Mouse (Mus musculus) CD4-positive, CD25-positive, alpha-beta regulatory T cell, adult 4 months (primary cell): ENCODE data around the gene Smap1. TPM values are rescaled to one million over a fixed set of nuclear protein-coding genes. Genes with fewer than 3 reads are reported as not detected.
"Not testable (repeated sequence)": the region's sequence is repeated elsewhere in the genome, so short reads cannot be mapped to it uniquely, and the experiment has no call there.

ENCODE experiments used
- ATAC-seq: one replicate; pipeline ENCODE4 v1.8.0; 2017
- polyA plus RNA-seq, 2 experiments: library from polyadenylated mRNA; unstranded; fragments of 100-300 nt; shearing (Covaris generic); gene quantifications; one replicate each; pipeline ENCODE4 v1.2.1; 2017

Gene Smap1
- 10 to 100 TPM; 43.7 to 49.4 TPM for polyA plus RNA-seq

DNA sequence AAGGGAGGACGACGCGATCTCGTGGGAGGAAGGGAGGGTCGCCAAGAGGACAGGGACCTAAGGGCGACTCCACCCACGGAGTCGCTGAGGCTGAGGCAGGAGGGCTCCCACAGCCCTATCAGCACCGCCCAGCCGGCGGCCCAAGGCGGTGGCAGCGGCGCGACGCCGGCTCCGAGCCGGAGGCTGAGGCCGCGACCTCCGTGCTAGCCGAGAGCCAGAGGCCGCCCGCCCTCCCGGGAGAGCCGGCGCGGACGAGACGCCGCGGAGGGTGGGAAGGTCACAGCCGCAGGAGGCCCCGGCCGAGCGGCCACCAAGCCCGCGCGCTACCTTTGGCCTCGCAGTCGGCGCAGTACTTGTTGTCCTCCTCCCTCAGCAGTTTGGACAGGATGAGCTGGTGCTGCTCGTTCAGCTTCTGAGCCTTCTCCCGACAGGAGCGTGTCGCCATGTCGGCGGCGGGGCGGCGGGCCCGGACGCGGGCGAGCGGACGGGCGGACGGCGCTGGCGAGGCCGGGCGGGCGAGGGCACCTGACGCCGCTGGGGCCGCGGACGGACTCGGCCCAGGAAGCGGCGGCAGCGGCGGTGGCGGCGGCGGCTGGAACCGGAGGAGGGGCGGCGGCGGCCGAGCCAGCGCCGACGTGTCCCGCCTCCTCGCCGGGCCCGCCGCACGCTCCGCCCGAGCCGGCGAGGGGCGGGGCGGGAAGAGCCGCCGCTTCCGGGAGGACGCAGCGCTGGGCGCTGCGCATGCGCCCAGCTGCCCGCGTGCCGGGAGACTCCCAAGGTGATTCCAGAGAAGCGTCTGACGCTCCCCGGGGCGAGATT, at the start of gene Smap1:
Gene Smap1 (minus strand): TSS at position 607 of the 819 bp plus-strand sequence.
- peak; percentile 73 for ATAC-seq

DNA sequence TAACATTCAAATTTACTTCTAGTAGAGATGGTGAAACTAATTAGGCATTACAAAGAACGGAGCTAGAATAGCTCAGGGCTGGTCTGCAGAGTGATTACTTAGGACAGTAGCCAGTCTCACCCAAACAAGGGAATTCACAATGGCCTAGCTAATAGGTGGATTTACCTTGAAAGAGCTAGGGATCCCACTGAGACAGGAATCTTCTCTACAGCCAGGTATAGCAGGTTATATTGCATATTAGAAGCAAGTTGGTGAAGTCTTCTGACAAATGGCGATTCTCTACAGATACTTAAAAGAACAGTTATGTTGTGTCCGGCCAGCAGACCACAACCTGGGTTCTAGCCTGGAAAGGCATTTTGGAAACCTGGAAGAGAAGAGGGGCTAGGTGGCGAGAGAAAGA, 49.0 kb upstream of the Smap1 start:
- not testable (repeated sequence) for ATAC-seq

DNA sequence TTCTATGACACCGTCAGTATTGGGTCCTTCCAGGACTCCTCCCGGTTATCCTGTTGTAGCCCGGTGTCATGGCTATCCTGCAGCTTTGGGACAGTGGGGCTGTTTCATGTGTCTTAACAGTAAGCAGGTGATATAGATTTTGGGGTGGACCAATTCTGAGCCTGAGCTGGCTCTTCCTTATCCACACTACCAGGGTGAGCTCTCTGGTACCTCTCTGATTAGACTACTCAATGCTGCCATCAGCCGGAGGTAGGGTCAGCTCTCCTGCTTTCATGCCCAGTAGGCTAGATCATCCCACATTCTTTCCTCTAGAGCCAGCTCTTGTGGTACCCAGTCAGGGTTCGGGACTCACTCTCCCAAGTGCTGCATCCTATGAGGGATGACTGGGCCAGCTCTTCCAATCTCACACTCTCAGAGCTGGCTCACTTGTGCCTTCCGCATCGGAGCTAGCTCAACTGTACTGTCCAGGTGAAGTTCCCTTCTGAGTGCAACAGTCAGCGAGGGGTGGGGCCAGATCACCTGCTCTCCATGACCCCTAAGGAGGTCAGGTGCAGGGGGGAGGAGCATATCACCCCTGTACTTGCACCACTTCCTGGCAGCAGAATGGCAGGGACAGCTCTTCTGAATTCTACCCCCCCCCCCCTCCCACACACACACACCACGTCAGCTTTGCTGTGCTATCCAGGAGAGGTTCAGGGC, 46.1 kb upstream of the Smap1 start:
- no peak for ATAC-seq

DNA sequence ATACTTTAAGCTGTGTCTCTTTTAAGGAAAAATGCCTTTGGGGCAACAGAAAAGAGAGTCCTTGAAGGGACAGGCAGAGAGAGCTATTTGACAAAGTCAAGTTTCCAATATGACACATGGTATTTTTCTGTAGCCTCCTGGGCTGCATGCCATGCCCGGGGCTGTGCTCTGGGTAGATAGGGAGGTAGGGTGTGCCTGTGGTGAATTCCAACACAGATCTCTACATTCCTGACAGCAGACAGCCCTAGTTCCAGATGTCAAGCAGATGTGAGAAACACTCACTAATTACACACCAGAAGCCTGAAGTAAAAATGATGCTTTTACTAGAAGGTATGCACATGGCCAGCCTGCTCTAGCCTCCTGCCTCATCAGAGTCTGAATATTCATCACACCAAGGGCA, 44.1 kb upstream of the Smap1 start:
- no peak for ATAC-seq

DNA sequence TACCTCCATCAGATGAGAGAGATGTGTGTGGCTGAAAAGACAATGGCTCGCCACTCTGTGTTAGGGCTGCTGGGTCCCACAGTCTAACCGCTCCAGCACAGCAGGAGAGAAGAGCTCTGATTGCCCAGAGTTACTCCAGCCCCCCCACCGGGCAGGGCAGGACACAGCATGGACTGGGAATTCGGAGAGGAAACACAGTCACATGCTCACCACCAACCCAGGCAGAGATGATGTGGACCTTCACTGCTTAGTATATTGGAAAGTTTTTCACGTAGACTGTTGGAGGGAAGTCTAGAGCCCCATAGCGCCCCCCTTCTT, 37.3 kb upstream of the Smap1 start:
- ATAC-seq: no peak

DNA sequence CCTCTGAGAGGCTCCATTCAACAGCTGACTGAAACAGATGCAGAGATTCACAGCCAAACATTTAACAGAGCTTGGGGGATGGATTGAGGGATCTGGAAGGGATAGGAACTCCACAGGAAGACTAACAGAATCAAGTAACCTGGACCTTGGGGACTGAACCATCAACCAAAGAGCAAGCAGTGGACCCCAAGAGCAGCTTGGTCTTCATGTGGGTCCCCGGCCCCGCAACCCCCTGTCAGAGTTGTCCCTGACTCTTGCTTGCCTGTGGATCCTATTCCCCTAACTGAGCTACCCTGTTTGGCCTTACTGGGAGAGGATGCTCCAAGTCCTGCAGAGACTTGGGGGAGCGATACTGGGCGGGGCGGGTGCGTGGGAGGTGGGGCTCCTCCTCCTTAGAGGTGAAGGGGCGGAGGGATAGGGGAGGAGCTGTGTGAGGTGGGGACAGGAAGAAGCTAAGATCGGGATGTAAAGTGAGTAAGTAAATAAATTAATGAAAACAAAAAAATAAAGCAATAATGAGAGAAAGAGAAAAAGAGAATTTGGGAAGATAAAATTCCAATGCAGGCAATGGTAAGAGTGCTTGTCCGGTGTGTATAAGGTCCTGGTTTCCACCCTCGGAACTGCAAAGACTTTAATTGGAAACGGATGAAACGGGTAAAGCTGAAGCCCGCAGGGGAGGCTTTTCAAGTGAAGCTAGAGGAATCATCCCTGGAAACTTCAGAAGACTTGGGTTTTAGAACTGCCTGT, 36.7 kb upstream of the Smap1 start:
- ATAC-seq: peak; percentile 85

DNA sequence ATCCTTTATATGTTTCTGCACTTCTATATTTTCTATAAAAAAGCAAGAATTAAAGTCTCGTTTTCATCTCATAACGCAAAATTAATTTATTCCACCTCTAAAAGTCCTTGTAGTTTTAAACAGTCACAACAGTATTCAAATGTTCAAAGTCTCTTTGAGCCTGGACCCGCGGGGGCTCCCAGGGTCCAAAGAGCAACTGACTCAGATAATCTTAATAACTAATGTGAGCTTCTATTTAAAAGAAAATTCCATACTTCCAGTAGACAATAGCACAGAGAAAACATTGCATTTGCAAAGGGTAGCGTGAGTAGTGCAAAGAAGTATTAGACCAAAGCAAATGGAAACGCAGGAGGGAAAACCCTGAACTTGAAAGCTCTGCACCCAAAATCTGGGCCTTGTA, 36.0 kb upstream of the Smap1 start:
- no peak for ATAC-seq

DNA sequence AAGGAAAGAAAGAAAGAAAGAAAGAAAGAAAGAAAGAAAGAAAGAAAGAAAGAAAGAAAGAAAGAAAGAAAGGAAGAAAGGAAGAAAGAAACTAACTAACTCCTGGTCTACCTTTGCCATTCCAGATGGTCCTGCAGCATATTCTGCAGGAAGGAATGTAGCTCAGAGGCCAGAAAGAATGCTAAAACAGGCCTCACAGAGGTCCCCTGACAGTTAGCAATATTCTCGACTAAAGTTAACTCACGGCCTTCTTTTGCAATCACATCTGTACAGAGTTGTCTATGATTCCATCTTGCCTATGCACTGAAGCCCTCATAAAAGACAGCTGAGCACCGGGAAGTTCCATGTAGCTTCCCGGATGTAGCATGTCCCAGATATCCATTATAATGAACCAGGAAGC, 33.4 kb upstream of the Smap1 start:
- no peak for ATAC-seq

DNA sequence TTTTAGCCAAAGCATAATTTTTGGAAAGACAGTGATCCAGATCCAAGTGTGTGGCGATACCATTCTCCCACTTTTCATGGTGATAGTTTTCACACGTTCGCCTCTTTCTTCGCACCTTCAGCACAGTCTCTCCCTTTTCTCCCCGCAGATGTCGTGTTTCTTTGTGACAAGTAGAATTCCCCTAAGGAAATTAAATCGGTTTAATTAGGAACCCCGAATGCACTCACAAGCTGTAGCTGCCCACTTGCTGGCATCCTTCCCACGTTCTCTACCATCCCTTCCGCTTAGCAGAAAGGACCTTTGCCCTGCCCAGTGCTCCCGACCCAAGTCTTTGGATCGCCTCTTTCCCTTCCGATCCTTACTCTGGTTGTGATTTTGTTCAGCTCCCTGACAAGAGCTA, 31.8 kb upstream of the Smap1 start:
- ATAC-seq: no peak

DNA sequence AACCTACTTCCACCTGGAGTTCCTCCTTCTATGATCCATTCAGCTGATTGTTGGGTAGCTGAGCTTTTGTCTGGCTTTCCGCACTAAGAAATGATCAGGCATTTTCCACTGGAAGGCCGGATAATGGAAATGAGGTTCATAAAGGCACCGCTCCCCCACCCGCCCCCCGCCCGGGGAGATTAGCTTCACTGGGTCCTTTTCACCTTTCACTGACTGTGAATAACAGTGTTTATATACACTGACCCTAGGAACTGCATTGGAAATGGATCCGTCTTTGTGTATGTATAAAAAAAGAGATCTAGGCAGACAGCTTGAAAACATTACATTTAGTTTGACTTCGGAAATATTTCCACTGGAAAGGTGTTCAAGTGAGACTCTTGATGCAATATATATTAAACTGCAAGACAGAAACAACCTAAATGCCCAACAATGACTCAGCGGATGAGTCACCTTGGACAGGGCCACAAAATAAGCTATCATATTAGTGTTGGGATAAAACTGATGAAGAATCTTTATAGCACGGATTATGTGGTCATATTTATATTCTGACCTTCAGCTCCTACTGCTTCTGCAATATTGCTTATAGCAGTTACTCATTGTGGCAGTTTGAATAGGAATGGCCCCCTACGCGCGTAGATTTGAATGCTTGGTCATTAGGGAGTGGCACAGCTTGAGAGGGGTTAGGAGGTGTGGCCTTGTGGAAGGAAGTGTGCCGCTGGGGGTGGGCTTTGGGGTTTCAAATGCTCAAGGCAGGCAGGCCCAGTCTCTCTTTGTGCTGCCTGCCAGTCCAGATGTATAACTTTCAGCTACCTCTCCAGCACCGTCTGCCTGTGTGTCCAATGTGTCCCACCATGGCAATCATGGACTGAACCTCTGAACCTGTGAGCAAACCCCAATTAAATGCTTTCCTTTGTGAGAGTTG, 26.9 kb upstream of the Smap1 start:
- no peak for ATAC-seq

DNA sequence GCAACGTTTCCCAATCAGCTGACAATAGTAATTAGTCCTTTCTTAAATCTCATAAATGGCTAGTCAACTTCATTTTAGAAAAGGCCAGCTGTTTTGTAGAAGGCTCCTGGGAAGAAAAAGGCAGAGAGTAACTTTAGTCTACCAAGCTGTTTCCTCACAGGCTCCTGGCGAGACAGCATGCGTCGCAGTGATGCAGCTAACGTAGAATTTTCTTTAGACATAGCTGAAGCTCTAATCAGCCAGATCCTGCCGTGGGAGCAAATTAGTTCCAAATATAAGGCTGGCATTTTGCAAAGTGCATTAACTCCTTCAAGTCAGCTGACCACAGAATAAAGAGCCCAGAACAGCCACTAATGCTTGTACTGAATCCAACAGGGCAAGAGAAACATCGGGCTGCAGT, 26.2 kb upstream of the Smap1 start:
- no peak for ATAC-seq

DNA sequence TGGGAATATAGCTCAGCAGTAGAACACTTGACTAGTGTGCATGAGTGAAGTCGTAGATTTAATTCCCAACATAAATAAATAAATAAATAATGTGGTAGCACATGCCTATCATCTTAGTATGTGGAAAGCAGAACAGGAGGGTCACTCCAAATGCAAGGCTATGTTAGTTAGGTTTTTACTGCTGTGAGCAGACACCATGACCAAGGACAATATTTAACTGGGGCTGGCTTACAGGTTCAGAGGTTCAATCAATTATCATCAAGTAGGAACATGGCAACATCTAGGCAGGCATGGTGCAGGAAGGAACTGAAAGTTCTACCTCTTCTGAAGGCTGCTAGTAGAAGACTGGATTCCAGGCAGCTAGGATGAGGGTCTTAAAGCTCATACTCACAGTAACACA, 22.0 kb upstream of the Smap1 start:
- no peak for ATAC-seq

DNA sequence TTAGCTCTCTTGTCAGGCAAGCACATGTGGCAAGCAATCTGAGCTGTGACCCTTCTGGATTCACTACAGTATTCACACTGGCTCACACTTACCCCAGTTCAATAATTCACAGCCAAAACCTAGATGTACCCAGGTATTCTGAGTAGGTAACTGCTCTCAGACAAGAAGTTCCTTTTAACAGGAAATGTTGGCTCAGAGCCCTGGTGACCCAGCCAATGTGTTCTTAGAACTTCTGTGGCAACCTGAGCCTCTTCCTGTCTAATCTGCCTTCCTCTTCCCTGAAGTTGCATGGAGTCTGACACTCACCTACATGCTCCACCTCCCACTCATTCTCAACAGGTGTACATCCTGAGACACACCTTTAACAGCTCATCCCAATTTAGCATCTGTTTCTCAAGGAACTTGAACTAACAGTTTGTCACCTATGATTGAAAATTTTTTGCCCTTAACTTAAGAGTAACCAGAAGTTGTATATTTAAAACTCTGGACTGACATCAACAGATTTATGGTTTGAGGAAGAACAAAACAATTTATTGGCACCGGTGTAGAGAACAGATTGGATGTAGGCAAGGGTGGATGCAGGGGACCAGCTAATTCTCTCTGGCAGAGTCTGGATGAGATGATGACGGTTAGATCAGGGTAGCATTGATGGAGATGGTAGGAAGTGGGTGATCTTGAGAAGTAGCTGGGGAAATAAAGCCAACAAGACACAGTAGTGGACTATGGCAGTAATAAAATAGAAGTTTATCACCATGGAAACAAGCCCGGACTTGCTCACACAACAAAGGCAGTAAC, 21.2 kb upstream of the Smap1 start:
- no peak for ATAC-seq

DNA sequence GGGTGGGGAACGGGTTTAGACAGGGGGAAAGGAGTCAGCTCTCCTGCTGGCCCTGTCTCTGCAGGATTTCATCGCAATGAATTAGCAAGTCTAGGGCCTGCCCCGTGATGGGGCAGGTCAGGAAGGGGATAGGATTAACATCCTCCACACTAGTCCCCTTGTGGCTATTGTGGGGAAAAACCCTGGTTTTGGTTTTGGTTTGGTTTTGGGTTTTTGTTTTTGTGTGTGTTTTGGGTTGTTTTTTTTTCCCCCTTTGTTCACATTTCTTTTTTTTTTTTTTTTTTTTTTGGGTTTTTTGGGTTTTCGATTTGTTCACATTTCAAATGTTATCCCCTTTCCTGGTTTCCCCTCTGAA, 13.3 kb upstream of the Smap1 start:
- ATAC-seq: peak; percentile 64

DNA sequence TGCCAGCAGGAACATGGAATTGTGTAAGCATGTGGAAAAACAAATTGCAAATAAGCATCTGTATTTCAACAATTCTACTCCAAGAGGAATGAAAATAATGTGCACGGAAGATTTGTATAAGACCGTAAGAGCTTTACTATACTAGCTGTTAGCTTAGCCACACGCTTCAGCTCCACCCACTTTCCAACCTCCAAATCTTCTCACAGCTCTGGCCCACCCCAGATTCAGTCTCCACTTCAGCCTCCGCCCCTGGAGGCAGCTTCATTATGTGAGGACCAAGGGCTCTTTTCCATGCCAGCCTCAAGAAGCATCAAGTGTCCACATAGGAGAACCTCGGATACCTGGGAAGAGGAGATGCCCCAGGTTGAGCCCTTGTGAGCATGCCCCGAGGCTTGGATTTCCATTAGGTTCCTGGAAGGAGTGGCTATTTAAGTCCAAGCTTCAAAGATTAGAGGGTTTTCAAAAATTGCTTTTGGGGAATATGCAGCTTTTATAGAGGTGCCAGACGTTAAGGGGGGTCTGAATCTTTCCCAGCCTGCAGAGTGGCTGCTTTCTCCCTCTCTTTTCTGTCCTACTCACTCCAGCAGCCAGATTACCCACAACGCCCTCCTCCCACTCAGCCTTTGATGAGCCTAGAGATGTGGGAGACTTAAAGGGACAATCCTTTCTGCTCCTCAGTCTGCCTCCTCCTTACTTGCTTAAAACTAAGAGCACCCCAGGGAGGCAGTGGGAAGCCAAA, 12.7 kb upstream of the Smap1 start:
- ATAC-seq: no peak

DNA sequence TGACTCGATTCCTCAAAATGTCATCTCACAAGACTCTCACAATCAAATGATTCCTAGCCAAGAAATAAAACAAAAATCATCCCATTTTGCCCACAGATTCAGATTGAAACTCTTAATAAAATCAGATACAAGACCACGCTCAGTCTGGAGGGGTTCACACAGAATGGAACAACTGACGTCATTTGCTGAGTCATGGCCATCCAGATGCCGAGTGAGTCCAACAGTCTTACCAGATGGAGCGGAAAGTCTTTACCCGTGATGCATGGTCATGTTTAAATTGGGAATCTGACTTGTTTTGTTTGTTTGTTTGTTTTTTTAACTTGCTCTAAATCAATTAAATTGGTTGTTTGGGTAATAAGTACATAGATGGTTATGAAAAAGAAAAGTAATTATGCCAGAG, 7.3 kb upstream of the Smap1 start:
- no peak for ATAC-seq

DNA sequence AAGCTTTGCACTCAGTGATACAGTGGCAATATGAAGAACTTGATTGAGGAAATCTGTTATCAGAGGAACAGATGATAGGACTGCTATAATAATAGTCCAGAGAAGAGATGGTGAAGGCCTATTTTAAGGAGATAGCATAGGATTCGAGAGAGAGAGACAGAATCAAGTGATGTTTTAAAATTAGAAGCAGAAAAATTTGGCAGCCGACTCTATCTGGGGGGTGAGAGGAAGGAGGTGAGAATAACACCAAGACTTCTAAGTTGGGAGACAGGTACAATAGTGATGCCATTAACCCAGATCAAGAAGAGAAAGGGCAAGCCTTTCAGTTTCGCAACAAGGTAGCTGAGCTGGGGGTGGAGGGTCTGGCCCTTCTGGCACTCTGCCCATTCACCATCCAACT, 6.3 kb upstream of the Smap1 start:
- ATAC-seq: no peak

DNA sequence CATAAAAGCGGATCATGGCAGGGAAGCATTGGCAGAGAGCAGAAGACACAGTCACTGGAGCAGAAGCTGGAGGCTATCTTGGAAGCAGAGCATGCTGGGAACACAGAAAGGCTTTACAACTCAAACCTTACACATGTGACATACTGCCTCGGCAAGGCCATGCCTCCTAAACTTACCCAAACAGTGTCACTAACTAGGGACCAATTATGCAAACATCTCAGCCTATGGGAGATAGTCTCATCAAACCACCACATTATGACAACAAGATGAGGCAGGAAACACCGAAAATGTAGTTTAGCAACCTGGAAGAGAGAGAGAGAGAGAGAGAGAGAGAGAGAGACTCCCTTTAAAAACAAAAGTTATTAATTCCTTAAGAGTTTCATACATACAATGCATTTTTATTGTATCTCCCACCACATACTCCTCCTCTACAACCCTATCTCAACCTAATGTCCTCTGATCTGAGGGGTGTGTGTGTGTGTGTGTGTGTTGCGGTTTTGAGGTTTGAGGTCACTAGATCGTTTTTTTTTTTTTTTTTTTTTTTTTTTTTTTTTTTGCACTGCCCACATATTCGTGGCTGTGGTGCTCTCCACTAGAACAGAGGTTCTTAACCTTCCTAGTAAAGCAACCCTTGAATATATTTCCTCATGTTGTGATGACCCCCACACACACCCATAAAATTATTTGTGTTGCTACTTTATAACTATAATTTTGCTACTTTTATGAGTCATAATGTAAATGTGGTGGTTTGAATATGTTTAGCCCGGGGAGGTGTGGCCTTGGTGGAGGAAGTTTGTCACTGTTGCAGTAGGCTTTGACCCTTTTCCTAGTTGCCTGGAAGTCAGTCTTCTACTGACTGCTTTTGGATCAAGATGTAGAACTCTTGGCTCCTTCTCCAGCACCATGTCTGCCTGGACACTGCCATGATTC, 1.9 kb upstream of the Smap1 start:
- ATAC-seq: peak; percentile 32

DNA sequence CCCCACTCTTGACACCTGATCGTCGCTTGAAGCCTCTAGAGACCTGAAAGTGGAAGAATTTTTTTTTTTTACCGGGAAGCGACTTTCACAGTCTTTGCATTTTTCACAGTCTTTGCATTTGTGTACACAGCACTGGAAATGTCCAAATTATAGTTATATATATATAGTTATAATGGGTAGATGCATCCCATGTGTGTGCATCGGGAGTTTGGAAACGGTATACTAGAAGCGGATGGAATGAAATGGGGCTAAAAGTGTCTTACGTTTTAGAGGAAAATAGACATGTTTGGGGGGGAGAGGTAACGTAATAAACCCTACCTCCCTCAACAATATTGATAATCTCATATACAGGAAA, 390 bp upstream of the Smap1 start:
- no peak for ATAC-seq

DNA sequence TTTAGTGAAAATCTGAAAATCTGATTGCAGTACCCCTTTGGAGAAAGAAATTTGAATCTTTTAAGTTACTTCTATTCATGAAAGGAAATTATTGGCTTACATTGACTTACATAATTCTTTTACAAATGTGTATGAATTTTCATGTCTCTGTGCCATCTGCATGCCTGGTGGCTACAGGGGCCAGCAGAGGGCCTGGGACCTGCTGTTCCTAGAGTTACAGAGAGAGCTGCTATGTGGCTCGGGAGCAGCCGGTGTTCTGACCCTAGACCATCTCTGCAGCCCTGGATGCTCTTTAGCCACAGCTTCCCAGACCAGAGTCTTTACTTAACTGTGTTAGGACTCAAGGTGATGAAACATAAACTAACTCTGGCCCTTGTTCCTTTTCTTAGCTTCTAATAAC, 1.8 kb downstream of the Smap1 start:
- ATAC-seq: no peak
